Mouse (Mus musculus) brain, embryonic 18.5 days (tissue): ENCODE data around the gene Ranbp6.

ENCODE experiments used
- DNase-seq: peaks from one replicate; pipeline ENCODE4 v3.0.0-alpha.2; 2012; ENCODE audit warnings: low read depth, low spot score

Ranbp6 gene

GRCm38 (mm10) chr19:29805917-29806785 is 6.6 kb downstream of the Ranbp6 start, which contains the start of gene 9930021J03Rik:
Gene 9930021J03Rik (minus strand): TSS chr19:29805989.
- peak; percentile 97 for DNase-seq

DNA sequence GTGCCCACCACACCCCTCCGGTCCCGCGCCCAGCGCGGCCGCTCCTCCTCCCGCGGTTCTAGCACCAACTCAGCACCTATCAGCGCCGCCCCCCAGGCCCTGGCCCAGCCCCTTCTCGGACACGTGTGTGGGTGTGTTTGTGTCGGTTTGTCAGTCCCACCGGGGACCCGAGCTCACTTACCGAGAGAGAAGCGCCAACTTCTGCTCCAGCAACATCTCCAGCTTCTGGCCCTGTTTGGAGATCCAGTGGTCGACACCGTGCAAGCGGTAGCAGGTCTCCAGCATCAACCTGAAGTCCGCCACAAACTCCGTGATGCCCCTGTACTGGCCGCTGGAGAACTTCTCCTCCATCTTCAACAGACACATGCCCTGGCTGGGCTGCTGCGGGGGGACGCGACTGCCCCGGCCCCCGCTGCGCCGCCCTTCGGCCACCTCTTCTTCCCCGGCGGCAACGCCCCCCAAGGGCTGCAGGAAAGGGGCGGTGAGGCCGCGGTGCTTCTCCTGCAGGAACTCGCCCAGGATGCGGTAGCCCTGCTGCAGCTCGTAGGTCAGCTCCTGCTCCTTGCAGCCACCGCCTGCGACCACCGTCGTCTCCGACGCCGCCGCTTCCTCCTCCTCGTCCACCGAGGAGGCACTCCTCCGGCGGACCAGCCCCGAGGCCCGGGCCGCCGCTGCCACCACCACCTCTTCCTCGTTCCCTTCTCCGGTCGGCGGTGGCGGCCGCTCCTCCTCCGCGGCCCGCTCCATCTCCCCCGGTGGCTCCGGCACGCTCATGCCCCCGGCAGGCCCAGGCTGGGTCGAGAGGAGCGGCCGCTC is 7.5 kb downstream of the Ranbp6 start:
- no peak for DNase-seq

DNA sequence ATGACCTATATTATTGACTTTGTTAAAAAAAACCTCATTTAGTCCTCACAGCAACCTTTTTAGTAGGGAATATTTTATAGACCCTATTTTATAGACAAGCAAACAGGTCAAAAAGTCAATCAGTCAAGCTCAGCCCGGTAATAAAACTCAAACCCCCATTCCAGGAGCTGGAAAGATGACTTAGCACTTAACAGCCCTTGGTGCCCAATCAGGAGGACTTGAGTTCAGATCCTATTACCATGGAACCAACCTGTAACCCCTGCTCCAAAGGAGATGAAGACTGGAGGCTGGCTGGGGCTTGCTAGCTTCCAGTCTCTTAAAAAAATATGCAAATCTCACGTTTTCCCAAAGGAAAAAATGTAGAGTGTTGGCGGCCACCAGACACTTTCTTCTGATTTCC is 8.8 kb downstream of the Ranbp6 start:
- DNase-seq, result no peak

GRCm38 (mm10) chr19:29797371-29797770 is 15.4 kb downstream of the Ranbp6 start:
- no peak for DNase-seq

DNA sequence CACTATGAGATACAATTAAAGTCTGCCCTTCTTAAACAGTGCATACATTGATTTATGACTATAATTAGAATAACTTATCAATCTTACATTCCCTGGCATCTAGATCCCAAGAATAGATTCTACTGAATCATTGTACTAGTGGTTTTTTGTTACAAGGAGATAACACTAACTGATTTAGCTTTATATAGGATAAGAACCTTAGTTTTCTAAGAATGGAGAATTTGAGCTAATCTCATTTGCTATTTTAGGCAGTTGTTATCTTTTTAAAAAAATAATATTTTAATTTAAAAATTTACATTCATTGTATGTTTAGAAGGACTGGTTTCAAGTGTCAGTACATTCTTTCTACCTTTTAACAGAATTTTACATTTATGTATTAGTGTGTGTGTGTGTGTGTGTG is 24.8 kb downstream of the Ranbp6 start:
- DNase-seq, result no peak

- no peak for DNase-seq
Observed at GRCm38 (mm10) chr19:29782914-29783313, 29.9 kb downstream of the Ranbp6 start.
